Mouse (Mus musculus) stomach, embryonic 14.5 days (tissue): ENCODE results near the gene Lcn5. TPM values are rescaled to one million over a fixed set of nuclear protein-coding genes. Genes with fewer than 3 reads are reported as not detected.
"Not testable (repeated sequence)": the region's sequence is repeated elsewhere in the genome, so short reads cannot be mapped to it uniquely, and the experiment has no call there.

Experiments
- ATAC-seq: fragments of 200-750 bp; cut with Nextera tagmentation; 2 replicates; pipeline ENCODE4 v1.8.0; 2017; ENCODE audit warnings: low read depth, moderate TSS enrichment; ENCODE audit not compliant: insufficient number of reproducible peaks, insufficient read depth, low FRiP score
- H3K27ac ChIP-seq: fragments of 300-500 bp; sonication (generic); 2 replicates; pipeline ENCODE4 v1.5.1; 2014; ENCODE audit warnings: mild to moderate bottlenecking, low read length, moderate library complexity, mixed read lengths
- H3K27me3 ChIP-seq: fragments of 300-500 bp; sonication (generic); 2 replicates; pipeline ENCODE4 v1.6.1; 2014; ENCODE audit warnings: low read length, control low read depth, mixed read lengths; ENCODE audit not compliant: control insufficient read depth, insufficient read depth
- H3K36me3 ChIP-seq: fragments of 300-500 bp; sonication (generic); 2 replicates; pipeline ENCODE4 v1.6.1; 2014; ENCODE audit warnings: mild to moderate bottlenecking, control low read depth, low read length, moderate library complexity, mixed read lengths; ENCODE audit not compliant: control insufficient read depth, insufficient read depth
- H3K4me1 ChIP-seq: fragments of 300-500 bp; sonication (generic); 2 replicates; pipeline ENCODE4 v1.6.1; 2014; ENCODE audit warnings: low read length, control low read depth, mixed read lengths; ENCODE audit not compliant: control insufficient read depth, insufficient read depth
- H3K4me2 ChIP-seq: fragments of 300-500 bp; sonication (generic); replicated peaks from 2 replicates; pipeline ENCODE4 v1.6.1; 2014; ENCODE audit warnings: low read depth, low read length, control low read depth
- H3K4me3 ChIP-seq: fragments of 300-500 bp; sonication (generic); 2 replicates; pipeline ENCODE4 v1.5.1; 2014; ENCODE audit warnings: low read depth, low read length, control low read depth
- H3K9ac ChIP-seq: fragments of 300-500 bp; sonication (generic); replicated peaks from 2 replicates; pipeline ENCODE4 v1.6.1; 2014; ENCODE audit warnings: low read depth, mild to moderate bottlenecking, control low read depth, low read length, moderate library complexity, mixed read lengths
- H3K9me3 ChIP-seq: fragments of 300-500 bp; sonication (generic); 2 replicates; pipeline ENCODE4 v1.6.1; 2016; ENCODE audit warnings: low read depth, low read length, control low read depth; ENCODE audit not compliant: control insufficient read depth
- WGBS: fragments of 180-500 bp; shearing (Covaris S2); extraction: QIAGEN DNeasy Blood & Tissue Kit; methylation state at CpG from one replicate; pipeline ENCODE4 v1.1.7; 2014; 5-methylcytosine and 5-hydroxymethylcytosine counted together
- polyA plus RNA-seq: library from polyadenylated mRNA; unstranded; fragments of >200 nt; fragmentation: Nextera tagmentation; extraction: Ambion mirVana; gene quantifications from 2 replicates; pipeline ENCODE4 v1.2.1, GENCODE M21; 2014

Gene Lcn5
- polyA plus RNA-seq, 1 experiment from 2014 or later = not detected

- H3K27me3 ChIP-seq, H3K27ac ChIP-seq, H3K4me3 ChIP-seq, H3K4me1 ChIP-seq, ATAC-seq, H3K9me3 ChIP-seq, H3K9ac ChIP-seq, H3K36me3 ChIP-seq, H3K4me2 ChIP-seq: not testable (repeated sequence)
- 100% methylated on average over 1 of the region's 1 CpGs for WGBS
These were observed 51.3 kb downstream of the Lcn5 start for GRCm38 (mm10) chr2:25709056-25709455.

- not testable (repeated sequence) for H3K9ac ChIP-seq, H3K4me3 ChIP-seq, H3K27me3 ChIP-seq, H3K4me2 ChIP-seq, H3K36me3 ChIP-seq, H3K4me1 ChIP-seq, H3K27ac ChIP-seq, H3K9me3 ChIP-seq, ATAC-seq
- WGBS = 78% methylated on average over 2 of the region's 2 CpGs
These were observed 52.0 kb downstream of the Lcn5 start for GRCm38 (mm10) chr2:25709791-25710190.

Other genes starting within 250 kb of the Lcn5 start
- 0.12 TPM in 1 of 2 replicates, not detected in the other for gene Fut7, start 234.7 kb upstream of the Lcn5 start, polyA plus RNA-seq
- 5.4 and 6.4 TPM in 2 replicates for gene Abca2, start 229.2 kb upstream of the Lcn5 start, polyA plus RNA-seq
- gene Clic3, start 201.1 kb upstream of the Lcn5 start, polyA plus RNA-seq = 7.2 and 9.0 TPM in 2 replicates
- 30.3 and 34.2 TPM in 2 replicates for gene Paxx, start 196.9 kb upstream of the Lcn5 start, polyA plus RNA-seq
- gene Ptgds, start 187.9 kb upstream of the Lcn5 start, polyA plus RNA-seq = 5.3 and 6.4 TPM in 2 replicates
- gene Lcn12, start 164.0 kb upstream of the Lcn5 start, polyA plus RNA-seq = not detected in 2 replicates
- 77.5 and 79.3 TPM in 2 replicates for gene Fbxw5, start 157.2 kb upstream of the Lcn5 start, polyA plus RNA-seq
- gene C8g, start 156.2 kb upstream of the Lcn5 start, polyA plus RNA-seq = 4.8 and 7.4 TPM in 2 replicates
- gene Traf2, start 111.0 kb upstream of the Lcn5 start, polyA plus RNA-seq = 30.5 and 33.2 TPM in 2 replicates
- gene Edf1, start 100.1 kb upstream of the Lcn5 start, polyA plus RNA-seq = 342 and 346 TPM in 2 replicates
- 3.6 and 5.5 TPM in 2 replicates for gene Mamdc4, start 83.1 kb upstream of the Lcn5 start, polyA plus RNA-seq
- 225 and 231 TPM in 2 replicates for gene Phpt1, start 82.7 kb upstream of the Lcn5 start, polyA plus RNA-seq
- gene Ajm1, start 76.2 kb upstream of the Lcn5 start, polyA plus RNA-seq = 0.70 and 1.3 TPM in 2 replicates
- gene Rabl6, start 49.4 kb upstream of the Lcn5 start, polyA plus RNA-seq = 67.2 and 69.0 TPM in 2 replicates
- 0.19 and 0.24 TPM in 2 replicates for gene Ccdc183, start 40.3 kb upstream of the Lcn5 start, polyA plus RNA-seq
- gene Tmem141, start 35.9 kb upstream of the Lcn5 start, polyA plus RNA-seq = 25.5 and 26.3 TPM in 2 replicates
- 0.98 and 1.4 TPM in 2 replicates for gene Fcna, start 29.9 kb upstream of the Lcn5 start, polyA plus RNA-seq
- not detected in 2 replicates for gene Lcn8, start 4.8 kb upstream of the Lcn5 start, polyA plus RNA-seq
- gene Lcn6, start 18.8 kb downstream of the Lcn5 start, polyA plus RNA-seq = not detected in 2 replicates
- gene Lcn10, start 24.8 kb downstream of the Lcn5 start, polyA plus RNA-seq = not detected in 2 replicates
- not detected in 2 replicates for gene Obp2a, start 42.1 kb downstream of the Lcn5 start, polyA plus RNA-seq
- gene Bmyc, start 48.8 kb downstream of the Lcn5 start, polyA plus RNA-seq = 72.0 and 74.9 TPM in 2 replicates
- gene Obp2b, start 79.1 kb downstream of the Lcn5 start, polyA plus RNA-seq = not detected in 2 replicates
- not detected in 2 replicates for gene Lcn3, start 107.6 kb downstream of the Lcn5 start, polyA plus RNA-seq
- gene Lcn11, start 119.1 kb downstream of the Lcn5 start, polyA plus RNA-seq = not detected in 2 replicates
- gene Gm13539, start 124.3 kb downstream of the Lcn5 start, polyA plus RNA-seq = not detected in 2 replicates
- gene Glt6d1, start 157.9 kb downstream of the Lcn5 start, polyA plus RNA-seq = not detected in 2 replicates
- not detected in 2 replicates for gene Lcn9, start 165.2 kb downstream of the Lcn5 start, polyA plus RNA-seq
- gene Sohlh1, start 189.3 kb downstream of the Lcn5 start, polyA plus RNA-seq = not detected in 2 replicates
- 0.59 and 0.80 TPM in 2 replicates for gene Kcnt1, start 205.8 kb downstream of the Lcn5 start, polyA plus RNA-seq